Mouse (Mus musculus): ENCODE measurements at regions not wholly inside any gene's neighbourhood (a gene's known extent, or its start where the extent isn't known, plus 50 kb on each side); places are given as distances from the start of the nearest gene placed in this dataset.
A peak's percentile ranks its signal among the peaks of the same experiment; 100 is the strongest.

GRCm38 (mm10) chr3:130883319-130883718 lies 153.1 kb upstream of the Rpl34 start:
- DNase-seq: peak; percentile 36

GRCm38 (mm10) chr3:130880482-130880881 lies 150.3 kb upstream of the Rpl34 start:
- peak; percentile 46 for DNase-seq

DNA sequence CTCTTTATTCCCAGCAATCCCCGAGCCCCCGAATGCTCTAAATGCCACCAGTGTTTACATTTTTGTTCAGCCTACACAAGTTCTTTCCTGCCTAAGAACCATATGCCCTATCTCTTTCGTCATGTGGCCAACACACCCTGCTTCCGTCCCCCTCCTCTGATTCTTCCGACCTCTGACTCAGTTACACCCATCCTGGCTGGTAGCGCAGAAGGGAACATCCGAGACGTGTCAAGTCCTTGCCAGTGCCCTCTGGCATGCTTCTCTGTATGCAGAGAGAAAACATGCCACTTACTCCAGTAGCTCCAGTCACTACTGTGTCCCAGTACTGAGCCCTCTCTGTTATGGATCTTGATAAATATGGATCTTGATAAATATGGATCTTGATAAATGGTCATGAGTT lies 149.3 kb upstream of the Rpl34 start:
- peak; percentile 79 for DNase-seq

GRCm38 (mm10) chr3:130878834-130879233 lies 148.6 kb upstream of the Rpl34 start:
- DNase-seq: peak; percentile 86

- DNase-seq: peak; percentile 84
These were observed 147.8 kb upstream of the Rpl34 start for GRCm38 (mm10) chr3:130877981-130878380.

DNA sequence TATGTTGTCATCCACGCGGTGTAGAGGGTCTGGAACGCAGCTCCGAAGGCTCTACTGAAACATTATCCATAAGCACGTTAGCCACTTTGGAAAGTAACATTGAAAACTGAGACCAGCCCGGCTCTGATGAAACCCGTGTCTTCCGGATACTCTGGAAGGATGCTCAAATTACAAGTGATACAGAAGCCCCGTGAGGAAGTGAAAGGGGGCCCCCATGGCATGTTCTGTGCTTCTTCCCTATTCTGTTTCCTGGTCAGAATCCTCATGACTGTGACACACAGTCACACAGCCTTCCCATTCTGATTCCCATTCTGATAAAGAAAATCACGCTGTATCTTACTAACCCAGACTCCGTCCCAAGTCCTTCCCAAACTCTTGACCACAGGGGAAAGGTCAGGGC lies 143.5 kb upstream of the Rpl34 start:
- peak; percentile 95 for DNase-seq

DNA sequence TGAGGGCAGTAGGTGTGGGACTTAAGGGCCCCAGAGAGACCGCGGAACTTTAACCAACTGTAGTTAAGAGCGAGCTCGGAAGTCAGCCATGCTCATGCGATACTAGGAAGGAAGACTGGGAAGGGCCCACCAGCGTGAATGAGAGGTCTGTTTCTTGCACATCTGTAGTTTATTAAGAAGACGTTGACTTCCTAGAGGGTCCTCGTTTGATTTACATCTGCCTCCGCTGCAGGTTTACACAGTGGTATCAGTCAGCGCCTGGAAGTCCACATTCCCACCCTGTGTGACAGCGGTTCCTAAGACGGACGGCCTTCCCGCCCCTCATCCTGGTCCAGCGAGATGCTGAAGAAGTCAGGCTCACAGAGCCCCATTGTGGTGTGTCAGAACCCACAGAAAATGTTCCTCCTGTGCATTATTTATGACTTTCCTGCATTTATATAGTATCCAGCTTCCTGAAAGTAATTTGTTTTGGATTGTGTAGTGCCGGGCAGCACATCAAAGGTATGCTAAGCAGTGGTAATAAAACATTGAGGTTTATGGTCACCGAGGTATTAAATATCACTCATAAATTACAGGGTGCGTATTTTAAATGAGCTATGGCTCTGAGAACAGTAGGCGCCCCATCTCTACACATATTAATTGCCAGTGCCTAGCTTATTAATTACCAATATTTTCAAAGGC lies 136.9 kb upstream of the Rpl34 start:
- DNase-seq: peak; percentile 79

DNA sequence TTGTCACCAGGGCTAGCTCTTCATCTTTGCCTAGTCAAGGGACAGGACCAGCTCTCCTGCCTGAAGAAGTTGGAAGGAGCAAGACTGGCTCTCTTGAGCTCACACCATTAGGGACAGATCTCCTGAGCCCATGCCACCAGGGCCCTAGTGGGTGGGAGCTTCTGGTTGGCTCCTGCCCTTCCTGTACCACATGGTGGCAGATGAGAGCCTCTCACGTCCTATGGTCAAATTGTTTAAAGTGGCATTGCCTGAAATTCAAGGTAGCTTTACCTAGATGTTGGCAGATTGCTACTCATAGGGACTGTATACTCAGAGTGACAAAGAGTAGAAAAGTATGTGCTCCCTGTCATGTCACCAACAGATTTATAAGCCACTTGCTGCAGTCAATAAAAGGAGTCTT lies 134.6 kb upstream of the Rpl34 start:
- DNase-seq: peak; percentile 89

- DNase-seq: no peak
These were observed 133.2 kb upstream of the Rpl34 start for GRCm38 (mm10) chr3:130863376-130863775.

GRCm38 (mm10) chr3:130860315-130860714 lies 130.1 kb upstream of the Rpl34 start:
- no peak for DNase-seq

DNA sequence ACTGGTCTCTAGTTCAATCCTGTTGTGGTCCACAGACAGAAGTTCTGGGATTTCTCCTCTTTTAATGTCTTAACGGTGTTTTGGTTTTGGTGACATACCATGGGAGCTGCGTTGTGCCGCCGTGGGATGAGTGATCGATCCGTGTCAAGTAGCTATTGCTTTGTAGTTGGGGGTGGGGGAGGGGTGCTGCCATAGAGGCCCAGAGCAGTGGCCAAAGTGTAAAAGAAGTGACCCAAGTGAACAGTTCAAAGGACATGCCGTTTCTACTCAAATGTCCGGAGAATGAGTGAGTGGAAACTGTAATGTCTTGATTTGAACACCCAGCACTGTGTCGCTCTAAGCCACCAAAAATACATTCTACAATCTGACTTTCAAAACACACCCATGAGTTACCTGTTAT lies 123.7 kb upstream of the Rpl34 start:
- no peak for DNase-seq

GRCm38 (mm10) chr3:130850766-130851308 lies 120.6 kb upstream of the Rpl34 start:
- no peak for DNase-seq

DNA sequence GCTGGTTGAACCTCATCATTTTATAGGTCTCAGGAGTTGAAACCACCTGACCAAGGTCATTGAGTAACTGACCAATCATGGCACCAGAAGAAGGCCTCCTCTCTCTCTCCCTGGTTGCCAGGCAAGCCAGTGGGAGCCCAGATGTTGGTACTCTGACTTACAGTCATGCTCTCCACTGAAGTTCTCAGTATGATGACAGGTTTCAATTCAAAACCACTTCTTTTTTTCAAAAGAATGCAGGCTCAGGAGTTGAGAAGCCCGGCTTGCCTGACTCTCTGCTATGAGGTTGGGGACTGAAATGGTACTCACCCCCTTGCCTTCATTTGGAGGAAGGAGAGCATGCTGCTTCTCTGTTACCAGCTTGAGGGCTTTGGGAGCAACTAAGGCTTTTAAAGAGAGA lies 111.6 kb upstream of the Rpl34 start:
- no peak for DNase-seq

- no peak for DNase-seq
These were observed 109.8 kb upstream of the Rpl34 start for GRCm38 (mm10) chr3:130839924-130840440.

DNA sequence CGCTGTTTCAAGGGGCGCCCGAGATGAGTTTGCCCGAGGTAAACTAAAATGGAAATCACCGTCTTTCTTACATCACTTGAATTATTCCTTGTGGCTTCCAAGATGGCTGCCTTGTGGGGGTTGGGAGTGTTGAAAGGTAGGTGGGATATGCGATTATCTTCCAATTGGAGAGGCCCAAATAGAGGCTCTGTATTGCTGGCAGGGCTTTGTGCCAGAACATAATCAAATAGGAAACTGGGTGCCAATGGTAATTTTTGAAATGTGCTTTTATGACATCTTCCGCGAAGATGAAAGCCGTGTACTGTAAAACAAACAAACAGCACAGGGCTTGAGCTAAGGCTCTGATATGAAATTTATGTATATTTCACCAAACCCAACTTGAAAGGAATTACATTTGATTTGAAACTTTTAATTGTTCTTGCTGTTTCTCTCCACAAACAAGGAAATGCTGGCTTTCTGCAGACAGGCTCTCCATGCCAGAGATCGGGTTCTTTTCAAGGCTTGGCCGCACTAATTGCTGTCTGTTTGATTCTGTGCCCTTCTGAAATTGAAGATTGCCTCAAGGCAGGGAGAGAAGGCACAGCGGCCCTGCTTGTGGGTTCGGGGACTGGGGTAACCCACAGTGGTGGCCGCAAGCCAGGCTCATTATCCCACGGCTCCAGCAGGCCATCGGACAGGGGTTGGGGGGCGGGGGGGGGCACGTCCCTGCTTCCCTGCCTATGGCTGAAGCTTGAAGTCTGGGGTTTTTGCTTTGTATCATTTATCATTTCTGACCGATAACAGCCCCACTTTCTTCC lies 108.6 kb upstream of the Rpl34 start:
- DNase-seq: no peak

DNA sequence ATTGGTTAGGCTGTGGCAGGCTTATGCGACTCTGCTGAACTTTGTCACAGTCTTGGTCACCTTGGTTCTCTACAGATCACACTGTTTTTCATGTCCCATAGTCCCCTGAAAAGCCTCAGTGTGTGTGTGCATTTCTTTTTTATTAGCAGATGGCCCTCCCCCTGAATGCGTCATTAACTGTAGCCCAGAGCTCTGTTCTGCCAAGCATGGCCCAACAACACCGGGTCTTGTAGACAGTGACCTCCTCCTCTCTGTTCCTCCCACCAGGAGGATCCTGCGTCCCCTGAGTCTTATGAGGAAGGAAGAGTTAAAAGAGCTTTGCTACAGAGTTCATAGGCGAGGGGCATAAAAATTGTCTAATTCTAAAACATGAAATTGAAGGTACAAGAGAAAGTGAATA lies 103.5 kb upstream of the Rpl34 start:
- no peak for DNase-seq

DNA sequence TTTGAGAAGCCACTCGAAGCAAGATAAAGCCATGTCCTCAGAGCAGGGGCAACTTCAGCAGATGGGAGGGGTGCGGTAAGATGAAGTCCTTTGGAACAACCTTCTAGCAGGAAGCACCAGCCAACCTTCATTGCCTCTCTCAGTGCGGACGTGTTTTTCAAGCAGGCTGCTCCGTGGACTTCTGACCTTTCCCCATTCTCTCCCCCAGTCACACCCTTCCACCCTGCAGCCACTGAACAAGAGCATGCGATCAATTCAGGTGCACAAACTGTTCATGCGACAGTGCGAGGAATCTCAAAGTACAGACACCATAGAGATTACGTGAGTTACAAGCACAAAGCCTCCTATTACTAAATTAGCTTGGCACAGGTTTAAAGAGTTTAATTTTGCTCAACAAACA lies 102.9 kb upstream of the Rpl34 start:
- DNase-seq: no peak

GRCm38 (mm10) chr3:130831788-130832187 lies 101.6 kb upstream of the Rpl34 start:
- no peak for DNase-seq

DNA sequence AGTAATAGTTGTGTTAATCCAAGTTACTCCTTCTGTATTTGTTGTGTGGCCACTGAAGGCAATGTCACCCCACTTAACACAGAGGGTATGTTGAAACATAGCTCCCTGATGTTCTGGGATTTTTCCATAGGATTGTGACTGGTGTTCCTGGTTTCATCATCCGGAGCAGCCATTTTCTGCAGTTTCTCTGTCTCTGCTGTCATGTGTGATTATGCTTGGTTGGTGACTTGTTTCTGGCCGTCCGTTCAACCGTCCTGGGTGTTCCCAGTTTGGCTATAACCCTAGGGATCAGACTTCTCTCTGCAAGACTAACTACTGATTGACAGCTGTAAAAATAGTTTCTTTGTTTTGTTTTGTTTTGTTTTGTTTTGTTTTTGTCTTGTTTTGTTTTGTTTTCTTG lies 98.1 kb upstream of the Rpl34 start:
- DNase-seq: peak; percentile 55

GRCm38 (mm10) chr3:130827934-130828333 lies 97.7 kb upstream of the Rpl34 start:
- peak; percentile 56 for DNase-seq

DNA sequence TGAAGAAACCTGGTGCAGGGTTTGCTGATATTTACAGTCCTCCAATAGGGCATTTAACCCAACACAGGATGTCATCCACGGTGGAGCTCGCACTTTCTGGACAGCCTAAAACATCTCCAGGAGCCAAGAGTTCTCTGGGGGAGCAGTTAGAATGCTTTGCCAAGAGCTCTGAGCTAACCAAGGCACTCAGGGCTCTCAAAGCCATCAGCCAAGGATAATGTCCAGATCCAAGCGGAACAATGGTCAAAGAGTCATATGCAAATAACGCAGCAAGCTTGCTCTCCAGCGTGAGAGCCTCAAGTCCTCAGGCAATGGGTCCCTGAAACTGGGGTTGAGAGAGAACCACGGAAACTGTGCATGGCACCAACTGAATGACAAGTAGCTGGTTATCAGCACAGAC lies 96.8 kb upstream of the Rpl34 start:
- peak; percentile 72 for DNase-seq

GRCm38 (mm10) chr3:130819837-130820098 lies 89.6 kb upstream of the Rpl34 start:
- DNase-seq: no peak

- no peak for DNase-seq
These were observed 89.0 kb upstream of the Rpl34 start for GRCm38 (mm10) chr3:130819031-130819836.

Data from heart, adult 11 months (tissue).